Mouse (Mus musculus) forebrain, embryonic 11.5 days (tissue): ENCODE data around the gene Cxcl17. TPM values are rescaled to one million over a fixed set of nuclear protein-coding genes. Genes with fewer than 3 reads are reported as not detected.

ENCODE experiments used
- ATAC-seq: fragments of 200-750 bp; cut with Nextera tagmentation; replicated peaks from 2 replicates; pipeline ENCODE4 v1.8.0; 2017; ENCODE audit warnings: moderate TSS enrichment; ENCODE audit not compliant: low FRiP score
- DNase-seq: peaks from one replicate; pipeline ENCODE4 v3.0.0-alpha.2; 2017; ENCODE audit warnings: low spot score
- H3K27ac ChIP-seq: fragments of 300-500 bp; sonication (generic); 2 replicates; pipeline ENCODE4 v1.5.1; 2014; ENCODE audit warnings: low read depth, low read length
- H3K27me3 ChIP-seq: fragments of 300-500 bp; sonication (generic); 2 replicates; pipeline ENCODE4 v1.6.1; 2014; ENCODE audit warnings: mild to moderate bottlenecking, low read length, mixed read lengths; ENCODE audit not compliant: control insufficient read depth, insufficient read depth
- H3K36me3 ChIP-seq: fragments of 300-500 bp; sonication (generic); 2 replicates; pipeline ENCODE4 v1.6.1; 2014; ENCODE audit warnings: mild to moderate bottlenecking, low read length, moderate library complexity, mixed read lengths; ENCODE audit not compliant: control insufficient read depth, insufficient read depth
- H3K4me1 ChIP-seq: fragments of 300-500 bp; sonication (generic); replicated peaks from 2 replicates; pipeline ENCODE4 v1.6.1; 2014; ENCODE audit warnings: low read length, mixed read lengths; ENCODE audit not compliant: control insufficient read depth, insufficient read depth
- H3K4me2 ChIP-seq: fragments of 300-500 bp; sonication (generic); 2 replicates; pipeline ENCODE4 v1.6.1; 2014; ENCODE audit warnings: low read depth, mild to moderate bottlenecking, low read length, moderate library complexity, mixed read lengths; ENCODE audit not compliant: severe bottlenecking
- H3K4me3 ChIP-seq: fragments of 300-500 bp; sonication (generic); 2 replicates; pipeline ENCODE4 v1.5.1; 2014; ENCODE audit warnings: low read depth, low read length
- H3K9ac ChIP-seq: fragments of 300-500 bp; sonication (generic); 2 replicates; pipeline ENCODE4 v1.6.1; 2014; ENCODE audit warnings: low read length
- H3K9me3 ChIP-seq: fragments of 300-500 bp; sonication (generic); 2 replicates; pipeline ENCODE4 v1.6.1; 2016; ENCODE audit warnings: low read length, mixed read lengths; ENCODE audit not compliant: control insufficient read depth
- WGBS: fragments of 180-500 bp; shearing (Covaris S2); extraction: QIAGEN DNeasy Blood & Tissue Kit; methylation state at CpG from one replicate; pipeline ENCODE4 v1.1.7; 2014; 5-methylcytosine and 5-hydroxymethylcytosine counted together
- polyA plus RNA-seq: library from polyadenylated mRNA; unstranded; fragments of >200 nt; fragmentation: Nextera tagmentation; extraction: Ambion mirVana; gene quantifications from 2 replicates; pipeline ENCODE4 v1.2.1, GENCODE M21; 2014

Gene Cxcl17
- polyA plus RNA-seq, 1 experiment from 2014 or later = 0.69 TPM

- peak overlapping the region; percentile 22 for H3K4me3 ChIP-seq
- H3K4me1 ChIP-seq = peaks cover 11% of the 10 kb centered on the region; the same call in 1 of the 2 replicates
- DNase-seq (peak; percentile 77), ATAC-seq (0 out of 2 replicates have a peak, but pooled peaks have one; percentile 22)
- H3K27ac ChIP-seq = no peak overlapping the region
- 4% methylated on average over 17 of the region's 17 CpGs for WGBS
- H3K9me3 ChIP-seq = no peaks in the 10 kb centered on the region
- peak overlapping the region; percentile 42; the same call in 1 of the 2 replicates for H3K4me2 ChIP-seq
- peaks cover 3% of the 10 kb centered on the region for H3K27me3 ChIP-seq
- H3K36me3 ChIP-seq = no peaks in the 10 kb centered on the region
- no peak overlapping the region for H3K9ac ChIP-seq
Measured at GRCm38 (mm10) chr7:25376556-25376955, 36.1 kb downstream of the Cxcl17 start.

- WGBS = 91% methylated on average over 5 of the region's 5 CpGs
- Histone ChIP-seq H3K4me3 (no peak overlapping the region), H3K4me1 (peaks cover 3% of the 10 kb centered on the region; the same call in 1 of the 2 replicates), H3K27me3 (peaks cover 25% of the 10 kb centered on the region), H3K27ac (no peak overlapping the region), H3K9me3 (no peaks in the 10 kb centered on the region), H3K4me2 (no peak overlapping the region), H3K36me3 (no peaks in the 10 kb centered on the region), H3K9ac (no peak overlapping the region)
- ATAC-seq (no peak), DNase-seq (no peak)
Measured at GRCm38 (mm10) chr7:25372441-25372840, 40.2 kb downstream of the Cxcl17 start.

GRCm38 (mm10) chr7:25369058-25369749 lies 43.5 kb downstream of the Cxcl17 start, which contains the start of gene Cnfn:
Cnfn (minus strand) TSS chr7:25369724.
- no peak within 1 kb of the TSS for H3K4me2 ChIP-seq
- no peak within 1 kb of the TSS for H3K9ac ChIP-seq
- H3K4me3 ChIP-seq = no peak within 1 kb of the TSS
- DNase-seq (no peak), ATAC-seq (no peak)
- H3K36me3 ChIP-seq = peaks cover 2% of the 10 kb centered on the region; the same call in 1 of the 2 replicates
- 49% methylated on average over 12 of the region's 12 CpGs for WGBS
- H3K9me3 ChIP-seq = no peaks in the 10 kb centered on the region
- H3K4me1 ChIP-seq = peaks cover 2% of the 10 kb centered on the region; the same call in 1 of the 2 replicates
- H3K27ac ChIP-seq = no peak within 1 kb of the TSS
- H3K27me3 ChIP-seq = peaks cover 35% of the 10 kb centered on the region

DNA sequence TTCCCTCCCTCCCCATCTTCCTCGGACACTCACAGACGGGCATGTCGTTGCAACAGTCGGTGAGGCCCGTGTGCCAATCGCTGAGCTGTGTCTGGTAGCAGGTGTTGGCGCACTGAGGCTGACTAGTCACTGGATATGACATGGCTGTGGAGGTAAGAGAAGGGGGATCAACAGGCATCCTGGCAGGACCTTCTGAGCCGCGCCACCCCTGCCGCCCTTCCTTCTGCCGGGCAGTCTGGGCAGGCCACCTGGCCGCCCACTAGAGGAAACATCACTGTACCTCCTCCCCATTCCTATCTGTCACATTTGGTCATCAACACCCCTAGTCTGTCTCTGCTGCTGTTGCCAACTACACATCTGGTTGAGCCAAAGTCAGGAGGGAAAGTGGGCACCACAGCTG lies 44.4 kb downstream of the Cxcl17 start:
- peaks cover 35% of the 10 kb centered on the region for H3K27me3 ChIP-seq
- WGBS = 15% methylated on average over 10 of the region's 12 CpGs

GRCm38 (mm10) chr7:25367632-25368293 lies 44.9 kb downstream of the Cxcl17 start:
- H3K4me1 ChIP-seq = peaks cover 2% of the 10 kb centered on the region; the same call in 1 of the 2 replicates
- no peak overlapping the region for H3K4me2 ChIP-seq
- ATAC-seq (no peak), DNase-seq (peak; percentile 69)
- H3K36me3 ChIP-seq = peaks cover 3% of the 10 kb centered on the region; the same call in 1 of the 2 replicates
- H3K9ac ChIP-seq = no peak overlapping the region
- WGBS = 2% methylated on average over 33 of the region's 33 CpGs
- no peak overlapping the region for H3K4me3 ChIP-seq
- no peak overlapping the region for H3K27ac ChIP-seq
- H3K9me3 ChIP-seq = no peaks in the 10 kb centered on the region
- peaks cover 35% of the 10 kb centered on the region for H3K27me3 ChIP-seq

More for the DNA sequence above, 44.4 kb downstream of the Cxcl17 start:
- Histone ChIP-seq H3K9ac (no peak overlapping the region), H3K27ac (no peak overlapping the region), H3K4me3 (no peak overlapping the region), H3K4me1 (peaks cover 2% of the 10 kb centered on the region; the same call in 1 of the 2 replicates), H3K4me2 (no peak overlapping the region), H3K36me3 (peaks cover 3% of the 10 kb centered on the region; the same call in 1 of the 2 replicates), H3K9me3 (no peaks in the 10 kb centered on the region)
- DNase-seq = peak; percentile 53
- ATAC-seq = no peak

DNA sequence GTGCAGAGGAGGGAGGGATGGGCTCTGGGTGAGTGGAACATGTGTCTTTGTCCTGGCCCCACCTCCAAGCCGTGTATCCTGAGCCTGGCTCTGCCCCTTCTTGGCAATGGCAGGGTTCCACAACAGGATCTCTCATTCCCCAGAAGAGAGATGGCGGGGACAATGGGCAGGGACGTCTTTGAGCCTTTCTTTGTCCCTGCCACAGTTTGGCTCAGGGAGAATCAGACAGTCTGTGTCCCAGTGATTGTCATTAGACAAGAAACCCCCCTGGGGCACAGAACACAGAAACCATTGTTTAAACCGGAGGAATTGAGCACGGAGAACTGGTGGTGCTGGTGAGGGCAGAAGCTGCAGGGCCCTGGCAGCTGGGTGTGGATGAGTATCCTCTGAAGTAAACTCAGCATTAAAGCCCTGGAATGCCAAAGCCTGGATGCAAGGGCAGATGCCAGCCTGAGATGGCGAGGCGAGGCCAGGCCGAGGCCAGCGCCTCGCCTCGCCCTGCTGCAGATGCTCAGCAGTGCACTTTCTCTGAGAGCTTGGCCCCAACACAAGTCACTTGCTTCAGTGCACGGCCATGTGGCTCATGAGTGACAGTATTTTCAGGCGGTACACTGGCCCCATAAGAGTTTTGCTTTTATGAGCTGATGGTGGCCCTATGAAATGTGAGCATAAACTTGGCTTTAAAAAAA lies 46.6 kb downstream of the Cxcl17 start:
- H3K4me3 ChIP-seq = no peak overlapping the region
- peak overlapping the region; percentile 42 for H3K9ac ChIP-seq
- H3K27me3 ChIP-seq = peaks cover 35% of the 10 kb centered on the region
- H3K9me3 ChIP-seq = no peaks in the 10 kb centered on the region
- no peak overlapping the region for H3K27ac ChIP-seq
- no peak overlapping the region for H3K4me2 ChIP-seq
- peaks cover 3% of the 10 kb centered on the region; the same call in 1 of the 2 replicates for H3K36me3 ChIP-seq
- no peak for DNase-seq
- 0 out of 2 replicates have a peak, but pooled peaks have one; percentile 19 for ATAC-seq
- H3K4me1 ChIP-seq = peaks cover 2% of the 10 kb centered on the region; the same call in 1 of the 2 replicates
- 11% methylated on average over 13 of the region's 13 CpGs for WGBS

- H3K36me3 ChIP-seq = peaks cover 3% of the 10 kb centered on the region; the same call in 1 of the 2 replicates
- DNase-seq (no peak), ATAC-seq (no peak)
- 94% methylated on average over 17 of the region's 17 CpGs for WGBS
- H3K4me1 ChIP-seq = peaks cover 2% of the 10 kb centered on the region; the same call in 1 of the 2 replicates
- no peak overlapping the region for H3K9ac ChIP-seq
- H3K27me3 ChIP-seq = peaks cover 22% of the 10 kb centered on the region
- no peak overlapping the region for H3K4me3 ChIP-seq
- no peak overlapping the region for H3K27ac ChIP-seq
- no peaks in the 10 kb centered on the region for H3K9me3 ChIP-seq
- H3K4me2 ChIP-seq = no peak overlapping the region
Measured at GRCm38 (mm10) chr7:25363632-25364031, 49.1 kb downstream of the Cxcl17 start.

DNA sequence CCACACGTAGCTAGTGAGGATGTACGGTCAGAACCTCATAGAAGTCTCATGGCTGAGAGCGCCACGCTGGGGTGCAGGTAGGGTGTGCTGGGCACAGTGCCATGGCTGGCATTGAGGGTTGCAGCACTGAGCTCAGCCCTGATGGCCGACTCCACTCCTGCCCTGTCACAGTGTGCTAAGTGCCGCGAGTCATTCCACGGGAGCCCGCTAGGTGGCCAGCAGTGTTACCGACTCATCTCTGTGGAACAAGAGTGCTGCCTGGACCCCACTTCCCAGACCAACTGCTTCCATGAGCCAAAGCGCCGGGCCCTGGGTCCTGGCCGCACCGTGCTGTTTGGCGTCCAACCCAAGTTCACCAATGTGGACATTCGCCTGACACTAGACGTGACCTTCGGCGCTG lies 49.5 kb downstream of the Cxcl17 start:
- Histone ChIP-seq H3K4me1 (peaks cover 2% of the 10 kb centered on the region; the same call in 1 of the 2 replicates), H3K9ac (no peak overlapping the region), H3K27me3 (peaks cover 17% of the 10 kb centered on the region), H3K27ac (no peak overlapping the region), H3K36me3 (peaks cover 3% of the 10 kb centered on the region; the same call in 1 of the 2 replicates), H3K4me2 (no peak overlapping the region), H3K4me3 (no peak overlapping the region), H3K9me3 (no peaks in the 10 kb centered on the region)
- DNase-seq = peak; percentile 57
- no peak for ATAC-seq
- 85% methylated on average over 19 of the region's 19 CpGs for WGBS
